Mouse (Mus musculus) hindbrain, postnatal 0 days (tissue): ENCODE results near the gene Cilp2. TPM values are rescaled to one million over a fixed set of nuclear protein-coding genes. Genes with fewer than 3 reads are reported as not detected.

Source experiments
- ATAC-seq: fragments of 200-750 bp; cut with Nextera tagmentation; 2 replicates; pipeline ENCODE4 v1.8.0; 2017; ENCODE audit warnings: mild to moderate bottlenecking, moderate TSS enrichment, moderate library complexity
- DNase-seq: peaks from one replicate; pipeline ENCODE4 v3.0.0-alpha.2; 2015; ENCODE audit warnings: low spot score
- H3K27ac ChIP-seq: fragments of 300-500 bp; sonication (generic); 2 replicates; pipeline ENCODE4 v1.5.1; 2014; ENCODE audit warnings: mild to moderate bottlenecking
- H3K27me3 ChIP-seq: fragments of 300-500 bp; sonication (generic); 2 replicates; pipeline ENCODE4 v1.6.1; 2014; ENCODE audit warnings: low read length, mixed read lengths; ENCODE audit not compliant: insufficient read depth
- H3K36me3 ChIP-seq: fragments of 300-500 bp; sonication (generic); 2 replicates; pipeline ENCODE4 v1.6.1; 2014; ENCODE audit warnings: low read length, mixed read lengths; ENCODE audit not compliant: insufficient read depth
- H3K4me1 ChIP-seq: fragments of 300-500 bp; sonication (generic); 2 replicates; pipeline ENCODE4 v1.6.1; 2014; ENCODE audit warnings: antibody characterized with exemption, low read length, mixed read lengths; ENCODE audit not compliant: insufficient read depth
- H3K4me2 ChIP-seq: fragments of 300-500 bp; sonication (generic); 2 replicates; pipeline ENCODE4 v1.6.1; 2014; ENCODE audit warnings: low read depth, mild to moderate bottlenecking, low read length, moderate library complexity, mixed read lengths
- H3K4me3 ChIP-seq: fragments of 300-500 bp; sonication (generic); 2 replicates; pipeline ENCODE4 v1.5.1; 2014; ENCODE audit warnings: low read length
- H3K9ac ChIP-seq: fragments of 300-500 bp; sonication (generic); replicated peaks from 2 replicates; pipeline ENCODE4 v1.6.1; 2014; ENCODE audit warnings: mild to moderate bottlenecking, low read length, moderate library complexity, mixed read lengths
- H3K9me3 ChIP-seq: fragments of 300-500 bp; sonication (generic); 2 replicates; pipeline ENCODE4 v1.6.1; 2016; ENCODE audit warnings: low read length, mixed read lengths
- CTCF ChIP-seq: IDR thresholded peaks from 2 replicates; pipeline ENCODE4 v1.5.1; 2016; ENCODE audit warnings: antibody characterized with exemption, control low read depth, low read depth
- WGBS: fragments of 180-500 bp; shearing (Covaris S2); extraction: QIAGEN DNeasy Blood & Tissue Kit; methylation state at CpG from one replicate; pipeline ENCODE4 v1.1.7; 2014; 5-methylcytosine and 5-hydroxymethylcytosine counted together
- polyA plus RNA-seq: library from polyadenylated mRNA; unstranded; fragments of >200 nt; fragmentation: Nextera tagmentation; extraction: Ambion mirVana; gene quantifications from 2 replicates; pipeline ENCODE4 v1.2.1, GENCODE M21; 2015
- total RNA-seq: library from RNA; depleted of rRNA; stranded (reverse); fragments of >200 nt; gene quantifications from 2 replicates; pipeline ENCODE4 v1.2.3, GENCODE M21; 2014

The Cilp2 gene
- total and polyA plus RNA-seq, 2 experiments from 2014 or later: 7.2 to 14.3 TPM

DNA sequence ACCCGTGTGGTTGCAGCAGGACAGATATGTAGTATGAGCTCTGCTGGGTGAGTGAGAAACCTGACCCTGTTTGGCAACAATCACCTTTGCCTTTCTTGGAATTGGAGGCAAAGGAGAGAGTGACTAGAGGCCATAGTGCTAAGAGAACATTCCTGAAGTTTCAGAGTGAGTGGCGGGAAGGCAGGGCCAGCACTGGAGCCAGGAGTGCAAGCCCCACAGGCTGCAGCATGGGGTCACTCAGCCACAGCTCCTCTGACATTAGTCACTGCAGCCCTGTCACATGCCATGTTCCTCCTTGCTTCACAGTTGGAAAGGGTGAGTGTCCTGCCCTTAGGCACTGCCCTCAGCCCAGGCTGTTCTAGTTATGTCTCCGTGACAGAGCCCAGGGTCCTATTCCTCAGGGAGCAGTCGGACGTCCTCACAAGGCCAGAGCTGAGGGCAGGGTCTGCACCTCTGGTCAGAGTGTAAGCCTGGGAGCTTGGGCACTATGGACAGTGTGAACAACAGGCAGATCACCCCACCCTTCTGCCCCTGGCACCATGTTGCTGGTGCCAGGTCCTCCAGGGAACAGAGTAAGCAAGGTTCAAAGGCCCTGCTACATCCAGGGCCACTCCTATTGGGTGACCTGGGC, 19.7 kb downstream of the Cilp2 start:
- H3K27ac ChIP-seq: no peak overlapping the region
- DNase-seq: no peak
- H3K9ac ChIP-seq: no peak overlapping the region
- no peaks in the 10 kb centered on the region for H3K27me3 ChIP-seq
- H3K4me3 ChIP-seq: no peak overlapping the region
- 89% methylated on average over 5 of the region's 5 CpGs for WGBS
- H3K4me1 ChIP-seq: no peaks in the 10 kb centered on the region
- ATAC-seq: no peak
- no peak for TF ChIP-seq CTCF
- H3K4me2 ChIP-seq: no peak overlapping the region
- H3K9me3 ChIP-seq: no peaks in the 10 kb centered on the region
- no peaks in the 10 kb centered on the region for H3K36me3 ChIP-seq

- no peaks in the 10 kb centered on the region for H3K36me3 ChIP-seq
- H3K9ac ChIP-seq: no peak overlapping the region
- H3K9me3 ChIP-seq: no peaks in the 10 kb centered on the region
- H3K27ac ChIP-seq: no peak overlapping the region
- DNase-seq (no peak), ATAC-seq (no peak)
- H3K4me2 ChIP-seq: no peak overlapping the region
- 83% methylated on average over 5 of the region's 5 CpGs for WGBS
- no peak overlapping the region for H3K4me3 ChIP-seq
- no peak for TF ChIP-seq CTCF
- no peaks in the 10 kb centered on the region for H3K27me3 ChIP-seq
- H3K4me1 ChIP-seq: no peaks in the 10 kb centered on the region
Measured at GRCm38 (mm10) chr8:69864180-69864579, 23.3 kb downstream of the Cilp2 start.

GRCm38 (mm10) chr8:69863387-69864020, 24.0 kb downstream of the Cilp2 start:
- no peak for DNase-seq

DNA sequence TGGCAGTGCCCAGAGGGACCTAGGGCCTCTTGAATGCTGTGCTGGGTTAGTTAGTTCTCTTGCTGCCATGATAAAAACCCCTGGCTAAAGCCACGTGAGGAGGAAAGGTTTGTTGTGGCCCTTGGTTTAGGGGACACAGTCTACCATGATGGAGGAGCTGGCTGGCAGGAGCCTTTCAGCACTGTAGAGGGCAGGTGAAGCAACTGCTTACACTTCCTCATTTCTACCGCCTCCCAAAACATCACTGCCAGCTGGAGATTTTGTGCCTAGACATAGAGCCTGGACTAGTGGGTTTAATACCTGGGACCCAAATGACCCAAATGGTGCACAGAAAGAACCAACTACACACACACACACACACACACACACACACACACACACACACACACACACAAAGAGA, 26.2 kb downstream of the Cilp2 start:
- TF ChIP-seq CTCF: no peak
- Histone ChIP-seq H3K4me3 (no peak overlapping the region), H3K4me1 (no peaks in the 10 kb centered on the region), H3K36me3 (no peaks in the 10 kb centered on the region), H3K9ac (no peak overlapping the region), H3K27ac (no peak overlapping the region), H3K9me3 (no peaks in the 10 kb centered on the region), H3K4me2 (no peak overlapping the region), H3K27me3 (no peaks in the 10 kb centered on the region)
- ATAC-seq (no peak), DNase-seq (no peak)
- 87% methylated on average over 2 of the region's 2 CpGs for WGBS

More at GRCm38 (mm10) chr8:69863387-69864020, 24.0 kb downstream of the Cilp2 start:
- no peaks in the 10 kb centered on the region for H3K9me3 ChIP-seq
- H3K4me2 ChIP-seq: no peak overlapping the region
- 74% methylated on average over 5 of the region's 5 CpGs for WGBS
- no peak overlapping the region for H3K27ac ChIP-seq
- no peak overlapping the region for H3K9ac ChIP-seq
- no peak for TF ChIP-seq CTCF
- H3K27me3 ChIP-seq: no peaks in the 10 kb centered on the region
- no peak overlapping the region for H3K4me3 ChIP-seq
- no peaks in the 10 kb centered on the region for H3K4me1 ChIP-seq
- H3K36me3 ChIP-seq: no peaks in the 10 kb centered on the region
- no peak for ATAC-seq

GRCm38 (mm10) chr8:69860807-69861206, 26.7 kb downstream of the Cilp2 start:
- ATAC-seq (no peak), DNase-seq (no peak)
- Histone ChIP-seq H3K4me3 (no peak overlapping the region), H3K27me3 (no peaks in the 10 kb centered on the region), H3K9ac (no peak overlapping the region), H3K27ac (no peak overlapping the region), H3K9me3 (no peaks in the 10 kb centered on the region), H3K4me1 (no peaks in the 10 kb centered on the region), H3K4me2 (no peak overlapping the region), H3K36me3 (no peaks in the 10 kb centered on the region)
- TF ChIP-seq CTCF: no peak
- WGBS: 49% methylated on average over 4 of the region's 4 CpGs

DNA sequence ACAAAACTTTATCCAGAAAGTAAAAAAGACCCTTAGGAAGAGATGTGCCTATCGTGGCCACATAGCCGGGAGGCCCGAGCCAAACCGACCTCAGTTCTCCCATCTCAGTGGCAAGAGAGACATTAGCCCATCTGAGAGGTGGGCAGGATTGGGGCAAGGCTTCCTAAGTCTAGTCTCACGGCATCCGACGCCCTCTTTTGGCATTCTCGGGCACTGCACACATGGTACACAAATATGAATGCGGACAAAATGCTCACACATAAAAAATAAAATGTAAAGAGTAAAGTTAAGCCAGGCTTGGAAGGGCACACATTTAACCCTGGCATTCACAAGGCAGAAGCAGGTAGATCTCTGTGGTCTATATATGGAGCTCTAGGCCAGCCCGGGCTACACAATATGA, 33.6 kb downstream of the Cilp2 start:
- Histone ChIP-seq H3K27ac (no peak overlapping the region), H3K9ac (no peak overlapping the region), H3K27me3 (no peaks in the 10 kb centered on the region), H3K4me2 (no peak overlapping the region), H3K9me3 (no peaks in the 10 kb centered on the region), H3K4me1 (no peaks in the 10 kb centered on the region), H3K4me3 (no peak overlapping the region), H3K36me3 (no peaks in the 10 kb centered on the region)
- no peak for TF ChIP-seq CTCF
- DNase-seq: no peak
- no peak for ATAC-seq
- 95% methylated on average over 10 of the region's 10 CpGs for WGBS

DNA sequence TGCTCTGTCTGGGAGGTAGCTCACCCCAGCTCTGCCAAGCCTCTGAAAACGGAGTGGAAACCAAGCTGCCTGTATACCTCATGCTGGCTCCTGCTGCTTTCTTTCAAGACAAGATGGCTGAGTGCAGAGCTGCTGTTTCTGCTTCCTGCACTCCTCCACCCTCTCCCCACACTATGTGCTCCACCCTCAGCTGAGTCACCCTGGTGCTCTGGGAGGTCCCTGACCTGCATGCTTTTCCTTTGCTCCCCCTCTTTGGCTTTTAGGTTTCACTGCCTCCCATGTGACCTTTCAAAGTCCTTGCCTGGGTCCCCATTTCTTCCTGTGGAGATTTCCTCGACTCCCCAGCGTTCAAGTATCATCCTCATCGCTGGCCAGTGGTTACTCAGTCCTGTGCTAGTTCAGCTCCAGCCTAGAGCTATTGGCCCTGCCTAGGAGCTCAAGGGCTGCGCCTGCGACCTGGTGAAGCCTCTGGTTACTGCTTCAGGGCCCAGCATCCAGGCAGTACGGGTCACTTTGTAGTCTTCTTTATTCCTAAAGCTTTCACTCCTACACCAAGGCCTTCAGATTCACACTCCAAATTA, 36.5 kb downstream of the Cilp2 start:
- H3K27me3 ChIP-seq: no peaks in the 10 kb centered on the region
- H3K4me3 ChIP-seq: no peak overlapping the region
- TF ChIP-seq CTCF: no peak
- WGBS: 86% methylated on average over 7 of the region's 7 CpGs
- no peaks in the 10 kb centered on the region for H3K9me3 ChIP-seq
- H3K36me3 ChIP-seq: no peaks in the 10 kb centered on the region
- no peak for ATAC-seq
- no peak for DNase-seq
- H3K4me1 ChIP-seq: no peaks in the 10 kb centered on the region
- H3K9ac ChIP-seq: no peak overlapping the region
- no peak overlapping the region for H3K27ac ChIP-seq
- no peak overlapping the region for H3K4me2 ChIP-seq
